Mouse (Mus musculus): Measurements from ENCODE around the gene Ube2z.

DNA sequence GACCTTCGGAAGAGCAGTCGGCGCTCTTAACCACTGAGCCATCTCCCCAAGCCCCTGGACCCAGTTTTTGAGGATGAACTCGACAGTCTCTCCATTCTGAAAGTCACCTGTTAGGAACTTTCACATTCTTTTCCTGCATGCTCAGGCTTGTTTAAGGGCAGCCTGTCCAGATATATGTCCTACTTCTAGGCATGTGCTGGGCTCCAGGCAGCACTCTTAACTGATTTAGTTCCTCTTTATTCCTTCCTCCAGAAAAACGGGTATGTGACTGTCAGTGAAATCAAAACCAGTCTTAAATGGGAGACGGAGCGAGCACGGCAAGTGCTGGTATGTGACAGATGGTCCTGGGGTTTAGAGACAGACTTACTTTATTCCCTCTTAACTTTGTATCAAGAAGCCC lies 19.2 kb downstream of the Ube2z start:
- no peak for TF ChIP-seq CTCF (IDR thresholded peaks at IDR 0.05; ENCODE audit: extremely low read depth, insufficient read depth, low read length)
- no peak for TF ChIP-seq POLR2A (IDR thresholded peaks at IDR 0.05; ENCODE audit: extremely low read depth, insufficient read depth, low read length)

All from cortical plate, adult 2 months (tissue).